Mouse (Mus musculus): ENCODE results near the gene Dnmt3a. TPM values are rescaled to one million over a fixed set of nuclear protein-coding genes. Genes with fewer than 3 reads are reported as not detected.

Gene Dnmt3a
- 10 to 100 TPM; 35.5 to 81.6 (median 56.9) TPM for total RNA-seq (2022)

GRCm38 (mm10) chr12:3805852-3806251, at the start of gene Dnmt3a:
TSS of gene Dnmt3a (plus strand) at chr12:3806007.
- no peak for DNase-seq

GRCm38 (mm10) chr12:3756216-3756615, 49.6 kb upstream of the Dnmt3a start:
- peak; percentile 34 for DNase-seq

GRCm38 (mm10) chr12:3758127-3758526, 47.7 kb upstream of the Dnmt3a start:
- DNase-seq = no peak

GRCm38 (mm10) chr12:3759419-3759818, 46.4 kb upstream of the Dnmt3a start:
- DNase-seq = peak; percentile 44

GRCm38 (mm10) chr12:3760876-3761590, 44.8 kb upstream of the Dnmt3a start:
- no peak for DNase-seq

- DNase-seq = no peak
Measured at GRCm38 (mm10) chr12:3761591-3762295, 44.1 kb upstream of the Dnmt3a start.

GRCm38 (mm10) chr12:3764191-3764804, 41.5 kb upstream of the Dnmt3a start:
- no peak for DNase-seq

GRCm38 (mm10) chr12:3767360-3767759, 38.4 kb upstream of the Dnmt3a start:
- no peak for DNase-seq

GRCm38 (mm10) chr12:3768391-3768790, 37.4 kb upstream of the Dnmt3a start:
- DNase-seq = no peak

- no peak for DNase-seq
Measured at GRCm38 (mm10) chr12:3770546-3770945, 35.3 kb upstream of the Dnmt3a start.

- DNase-seq = no peak
Measured at GRCm38 (mm10) chr12:3771080-3771479, 34.7 kb upstream of the Dnmt3a start.

GRCm38 (mm10) chr12:3773643-3774042, 32.2 kb upstream of the Dnmt3a start:
- no peak for DNase-seq

- DNase-seq = no peak
Measured at GRCm38 (mm10) chr12:3776015-3776414, 29.8 kb upstream of the Dnmt3a start.

GRCm38 (mm10) chr12:3777682-3778081, 28.1 kb upstream of the Dnmt3a start:
- no peak for DNase-seq

- DNase-seq = no peak
Measured at GRCm38 (mm10) chr12:3778286-3778685, 27.5 kb upstream of the Dnmt3a start.

- no peak for DNase-seq
Measured at GRCm38 (mm10) chr12:3779639-3780038, 26.2 kb upstream of the Dnmt3a start.

GRCm38 (mm10) chr12:3780405-3780891, 25.4 kb upstream of the Dnmt3a start:
- peak; percentile 86 for DNase-seq

- DNase-seq = no peak
Measured at GRCm38 (mm10) chr12:3780931-3781471, 24.8 kb upstream of the Dnmt3a start.

GRCm38 (mm10) chr12:3781482-3781881, 24.3 kb upstream of the Dnmt3a start:
- DNase-seq = peak; percentile 86

- no peak for DNase-seq
Measured at GRCm38 (mm10) chr12:3783196-3783825, 22.5 kb upstream of the Dnmt3a start.

GRCm38 (mm10) chr12:3784258-3784657, 21.5 kb upstream of the Dnmt3a start:
- no peak for DNase-seq

GRCm38 (mm10) chr12:3784729-3785128, 21.1 kb upstream of the Dnmt3a start:
- no peak for DNase-seq

- DNase-seq = no peak
Measured at GRCm38 (mm10) chr12:3787041-3787440, 18.8 kb upstream of the Dnmt3a start.
